Mouse (Mus musculus) lung, postnatal 0 days (tissue): ENCODE results near the gene Srek1ip1. TPM values are rescaled to one million over a fixed set of nuclear protein-coding genes. Genes with fewer than 3 reads are reported as not detected.
A peak's percentile ranks its signal among the peaks of the same experiment; 100 is the strongest.

ENCODE experiments used
- ATAC-seq: fragments of 200-750 bp; cut with Nextera tagmentation; 2 replicates; pipeline ENCODE4 v1.8.0; 2017; ENCODE audit warnings: moderate library complexity
- DNase-seq: peaks from one replicate; pipeline ENCODE4 v3.0.0-alpha.2; 2016; ENCODE audit warnings: low spot score
- H3K27ac ChIP-seq: fragments of 300-500 bp; sonication (generic); 2 replicates; pipeline ENCODE4 v1.5.1; 2014; ENCODE audit warnings: antibody characterized with exemption, mild to moderate bottlenecking, low read length, mixed read lengths
- H3K27me3 ChIP-seq: fragments of 300-500 bp; sonication (generic); replicated peaks from 2 replicates; pipeline ENCODE4 v1.6.1; 2014; ENCODE audit warnings: low read length, mixed read lengths; ENCODE audit not compliant: insufficient read depth
- H3K36me3 ChIP-seq: fragments of 300-500 bp; sonication (generic); 2 replicates; pipeline ENCODE4 v1.6.1; 2014; ENCODE audit warnings: low read length, mixed read lengths; ENCODE audit not compliant: insufficient read depth
- H3K4me1 ChIP-seq: fragments of 300-500 bp; sonication (generic); 2 replicates; pipeline ENCODE4 v1.6.1; 2014; ENCODE audit warnings: antibody characterized with exemption, low read depth, low read length, mixed read lengths; ENCODE audit not compliant: insufficient read depth
- H3K4me2 ChIP-seq: fragments of 300-500 bp; sonication (generic); replicated peaks from 2 replicates; pipeline ENCODE4 v1.6.1; 2014; ENCODE audit warnings: low read depth, mild to moderate bottlenecking, low read length, moderate library complexity, mixed read lengths
- H3K4me3 ChIP-seq: fragments of 300-500 bp; sonication (generic); 2 replicates; pipeline ENCODE4 v1.5.1; 2014; ENCODE audit warnings: low read depth, low read length
- H3K9ac ChIP-seq: fragments of 300-500 bp; sonication (generic); replicated peaks from 2 replicates; pipeline ENCODE4 v1.6.1; 2014; ENCODE audit warnings: low read depth, mild to moderate bottlenecking
- H3K9me3 ChIP-seq: fragments of 300-500 bp; sonication (generic); 2 replicates; pipeline ENCODE4 v1.6.1; 2016; ENCODE audit warnings: low read length, mixed read lengths
- CTCF ChIP-seq: IDR thresholded peaks from 2 replicates; pipeline ENCODE4 v1.5.1; 2016; ENCODE audit warnings: antibody characterized with exemption, mild to moderate bottlenecking
- EP300 ChIP-seq: IDR thresholded peaks from 2 replicates; pipeline ENCODE4 v1.6.1; 2016; ENCODE audit warnings: antibody characterized with exemption, mild to moderate bottlenecking, control low read depth
- WGBS: fragments of 180-500 bp; shearing (Covaris S2); extraction: QIAGEN DNeasy Blood & Tissue Kit; methylation state at CpG from one replicate; pipeline ENCODE4 v1.1.7; 2014; 5-methylcytosine and 5-hydroxymethylcytosine counted together
- polyA plus RNA-seq: library from polyadenylated mRNA; unstranded; fragments of >200 nt; fragmentation: Nextera tagmentation; extraction: Ambion mirVana; gene quantifications from 2 replicates; pipeline ENCODE4 v1.2.1, GENCODE M21; 2015

Gene Srek1ip1
- polyA plus RNA-seq, 1 experiment from 2014 or later: 14.9 TPM

DNA sequence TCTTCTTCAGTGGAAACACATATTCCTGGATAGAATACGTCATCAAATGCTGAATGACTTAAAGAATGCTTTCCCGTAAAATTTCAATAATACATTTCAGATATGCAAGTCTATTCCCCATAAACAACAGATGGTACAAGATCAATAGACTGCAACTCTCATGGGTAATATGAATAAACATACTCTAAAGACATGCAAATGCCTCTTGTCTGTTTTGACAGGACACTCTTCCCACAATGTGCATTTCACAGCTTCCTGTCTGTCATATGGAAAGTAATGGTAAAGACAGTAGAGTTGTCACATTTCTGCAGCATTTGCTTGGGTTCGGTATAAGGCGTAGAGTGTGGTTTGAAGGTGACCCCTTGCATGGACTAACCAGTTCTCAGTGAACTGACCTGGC lies 5.0 kb upstream of the Srek1ip1 start:
- DNase-seq (no peak), ATAC-seq (no peak)
- WGBS: 91% methylated on average over 4 of the region's 4 CpGs
- TF ChIP-seq EP300 (no peak), CTCF (no peak)
- Histone ChIP-seq H3K36me3 (peaks cover 6% of the 10 kb centered on the region; the same call in 1 of the 2 replicates), H3K9me3 (0 out of 2 replicates have a peak, but pooled peaks cover 4% of the 10 kb centered on the region), H3K27ac (no peak overlapping the region), H3K4me2 (no peak overlapping the region), H3K4me1 (no peaks in the 10 kb centered on the region), H3K9ac (no peak overlapping the region), H3K4me3 (no peak overlapping the region), H3K27me3 (no peaks in the 10 kb centered on the region)

DNA sequence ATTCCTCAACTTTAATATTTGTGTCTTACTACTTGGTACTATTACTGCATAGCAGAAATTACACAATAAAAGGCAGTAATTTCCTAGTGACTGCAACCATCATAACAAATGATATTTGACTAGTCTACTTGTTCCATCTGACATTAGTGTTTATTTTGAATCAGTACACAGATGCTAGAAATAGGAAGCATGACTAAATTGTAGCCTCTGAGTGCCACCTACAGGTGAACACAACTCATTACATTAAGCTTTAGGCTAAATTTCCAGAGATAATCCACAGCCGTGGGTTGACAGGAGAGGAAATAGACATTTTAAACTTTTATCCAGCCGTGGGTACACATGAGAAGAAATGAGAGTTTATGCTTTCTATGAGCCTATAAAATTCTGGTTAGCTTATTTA lies 2.6 kb upstream of the Srek1ip1 start:
- Histone ChIP-seq H3K27me3 (no peaks in the 10 kb centered on the region), H3K9ac (no peak overlapping the region), H3K9me3 (no peaks in the 10 kb centered on the region), H3K27ac (no peak overlapping the region), H3K4me3 (no peak overlapping the region), H3K4me2 (no peak overlapping the region), H3K36me3 (no peaks in the 10 kb centered on the region), H3K4me1 (no peaks in the 10 kb centered on the region)
- TF ChIP-seq CTCF (peak; percentile 91), EP300 (peak; percentile 37; the same call in 1 of the 2 replicates)
- DNase-seq: peak; percentile 84
- peak; percentile 35 for ATAC-seq
- 7% methylated on average over 2 of the region's 2 CpGs for WGBS

DNA sequence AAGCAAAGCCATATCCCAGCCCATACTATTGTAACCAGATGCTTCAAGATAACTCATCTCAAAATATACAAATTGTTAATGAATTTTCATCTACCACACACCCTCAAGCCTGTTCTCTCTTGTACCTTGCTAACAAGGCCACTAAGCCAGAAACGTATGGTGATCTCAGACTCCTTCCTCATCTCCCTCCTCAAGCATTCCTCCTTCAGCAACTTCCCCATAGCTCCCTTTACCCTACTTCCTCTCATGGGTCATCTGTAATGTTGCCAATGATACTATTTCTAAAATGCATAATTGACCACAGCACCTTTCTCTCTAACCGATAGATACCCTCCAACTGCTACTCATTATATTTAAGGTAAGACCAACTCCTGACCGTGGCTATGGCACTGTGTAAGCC lies 2.1 kb downstream of the Srek1ip1 start:
- Histone ChIP-seq H3K4me2 (no peak overlapping the region), H3K4me3 (no peak overlapping the region), H3K27ac (no peak overlapping the region), H3K4me1 (no peaks in the 10 kb centered on the region), H3K27me3 (no peaks in the 10 kb centered on the region), H3K9ac (no peak overlapping the region), H3K36me3 (no peaks in the 10 kb centered on the region), H3K9me3 (no peaks in the 10 kb centered on the region)
- ATAC-seq: no peak
- no peak for TF ChIP-seq EP300
- no peak for TF ChIP-seq CTCF
- WGBS: 87% methylated on average over 3 of the region's 3 CpGs
- no peak for DNase-seq

- H3K4me3 ChIP-seq: no peak overlapping the region
- H3K4me2 ChIP-seq: no peak overlapping the region
- TF ChIP-seq CTCF (no peak), EP300 (no peak)
- DNase-seq (no peak), ATAC-seq (no peak)
- WGBS: 91% methylated on average over 8 of the region's 8 CpGs
- H3K36me3 ChIP-seq: peaks cover 5% of the 10 kb centered on the region; the same call in 1 of the 2 replicates
- no peak overlapping the region for H3K27ac ChIP-seq
- no peaks in the 10 kb centered on the region for H3K4me1 ChIP-seq
- H3K27me3 ChIP-seq: no peaks in the 10 kb centered on the region
- no peak overlapping the region for H3K9ac ChIP-seq
- H3K9me3 ChIP-seq: no peaks in the 10 kb centered on the region
Observed at GRCm38 (mm10) chr13:104799067-104799466, 6.8 kb downstream of the Srek1ip1 start.

DNA sequence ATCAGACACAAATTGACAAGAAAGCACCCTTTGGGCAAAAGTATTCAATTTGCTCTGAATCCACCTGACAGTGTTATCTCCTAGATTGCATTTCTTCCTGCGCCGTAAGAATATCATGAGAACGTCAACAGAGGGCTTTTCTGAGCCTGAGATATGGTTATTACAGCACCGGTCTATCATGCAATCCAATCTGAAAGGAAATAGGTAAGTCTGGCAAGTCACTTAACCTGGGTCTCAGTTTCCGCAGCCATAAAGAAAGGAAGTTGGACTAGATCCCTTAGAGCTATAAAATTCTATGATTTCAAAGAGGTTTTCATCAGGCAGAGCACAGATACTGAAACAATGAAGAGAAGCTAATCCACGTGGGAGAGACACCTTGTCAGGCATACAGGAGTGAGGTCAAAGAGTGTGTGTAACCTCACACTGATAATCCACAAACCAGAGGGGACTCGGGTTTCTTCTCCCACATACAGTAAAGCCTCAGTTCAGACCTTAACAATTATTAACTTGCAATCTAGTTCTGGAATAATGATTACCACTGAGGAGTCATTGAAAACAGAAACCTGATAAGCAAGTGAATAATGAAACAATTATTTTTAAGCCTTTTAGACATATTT lies 7.4 kb downstream of the Srek1ip1 start:
- ATAC-seq (no peak), DNase-seq (no peak)
- Histone ChIP-seq H3K9me3 (no peaks in the 10 kb centered on the region), H3K4me2 (no peak overlapping the region), H3K36me3 (peaks cover 5% of the 10 kb centered on the region; the same call in 1 of the 2 replicates), H3K4me1 (no peaks in the 10 kb centered on the region), H3K4me3 (no peak overlapping the region), H3K27ac (no peak overlapping the region), H3K27me3 (no peaks in the 10 kb centered on the region), H3K9ac (no peak overlapping the region)
- TF ChIP-seq CTCF (no peak), EP300 (no peak)
- WGBS: 78% methylated on average over 7 of the region's 7 CpGs

- DNase-seq (peak; percentile 70), ATAC-seq (no peak)
- WGBS: 54% methylated on average over 3 of the region's 3 CpGs
- peaks cover 9% of the 10 kb centered on the region for H3K36me3 ChIP-seq
- H3K9me3 ChIP-seq: no peaks in the 10 kb centered on the region
- no peaks in the 10 kb centered on the region for H3K27me3 ChIP-seq
- no peak overlapping the region for H3K4me3 ChIP-seq
- H3K9ac ChIP-seq: no peak overlapping the region
- no peak overlapping the region for H3K27ac ChIP-seq
- H3K4me2 ChIP-seq: no peak overlapping the region
- TF ChIP-seq EP300 (no peak), CTCF (peak; percentile 72)
- no peaks in the 10 kb centered on the region for H3K4me1 ChIP-seq
Observed at GRCm38 (mm10) chr13:104805681-104806080, 13.4 kb downstream of the Srek1ip1 start.

GRCm38 (mm10) chr13:104816270-104816634 lies 24.0 kb downstream of the Srek1ip1 start:
- TF ChIP-seq CTCF: peak; percentile 34
- no peak for TF ChIP-seq EP300
- DNase-seq (peak; percentile 67), ATAC-seq (no peak; the same call in 1 of the 2 replicates)
- Histone ChIP-seq H3K4me3 (peak overlapping the region; percentile 78), H3K9ac (peak overlapping the region; percentile 95), H3K27me3 (no peaks in the 10 kb centered on the region), H3K36me3 (no peaks in the 10 kb centered on the region), H3K4me2 (peak overlapping the region; percentile 72), H3K4me1 (no peaks in the 10 kb centered on the region; the same call in 1 of the 2 replicates), H3K27ac (peak overlapping the region; percentile 79), H3K9me3 (no peaks in the 10 kb centered on the region)
- 7% methylated on average over 8 of the region's 8 CpGs for WGBS
